Mouse (Mus musculus) c-Kit-positive CD71-positive TER-119-negative erythroid progenitor cells, embryonic 14.5 days (primary cell): Measurements from ENCODE around the gene Gm10959.
"Not testable (repeated sequence)": the region's sequence is repeated elsewhere in the genome, so short reads cannot be mapped to it uniquely, and the experiment has no call there.

Experiments used
- DNase-seq: peaks from one replicate; pipeline ENCODE4 v3.0.0-alpha.2; 2013; ENCODE audit warnings: low read depth

Gm10959 gene

GRCm38 (mm10) chr3:122919260-122919659, at the start of gene Gm10959:
Gene Gm10959, minus strand, starts transcription at chr3:122919360.
- no peak for DNase-seq

DNA sequence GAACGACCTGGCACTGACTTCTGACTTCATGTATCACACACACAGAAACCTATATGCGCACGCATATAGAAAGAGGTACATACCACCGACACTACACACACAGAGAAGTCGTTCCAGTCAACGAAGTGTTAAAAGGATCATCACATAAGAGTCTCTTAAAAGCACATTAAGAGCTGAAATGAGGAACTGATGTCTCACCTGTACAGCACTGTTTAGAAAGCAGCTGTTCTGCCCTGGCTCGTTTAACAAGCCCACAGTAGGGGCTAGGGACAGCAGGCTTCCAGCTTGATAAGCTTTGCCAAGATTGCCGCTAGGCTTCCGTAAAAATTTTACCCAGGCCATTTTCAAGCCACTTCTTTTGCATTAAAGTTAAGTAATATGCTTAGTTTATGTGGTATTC, 49.2 kb upstream of the Gm10959 start:
- DNase-seq: no peak

DNA sequence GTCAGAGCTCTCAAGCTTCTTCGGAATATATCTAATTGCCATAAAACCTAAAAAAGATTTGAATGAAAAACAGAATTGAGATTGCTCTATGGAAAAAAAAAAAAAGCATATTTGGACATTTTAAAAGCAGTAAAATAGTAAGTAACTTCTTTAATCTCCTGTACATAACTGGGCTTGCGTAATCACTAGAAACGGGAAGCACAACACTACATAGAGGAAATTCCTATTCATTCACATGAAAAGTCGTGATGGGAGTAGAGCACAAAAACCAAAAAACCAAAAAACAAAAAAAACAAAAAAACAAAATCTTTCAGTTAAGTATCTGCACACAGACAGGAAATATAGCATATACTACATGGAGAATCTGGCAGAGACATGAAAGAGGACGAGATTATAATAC, 45.1 kb upstream of the Gm10959 start:
- no peak for DNase-seq

GRCm38 (mm10) chr3:122950129-122950528, 31.0 kb upstream of the Gm10959 start:
- no peak for DNase-seq

DNA sequence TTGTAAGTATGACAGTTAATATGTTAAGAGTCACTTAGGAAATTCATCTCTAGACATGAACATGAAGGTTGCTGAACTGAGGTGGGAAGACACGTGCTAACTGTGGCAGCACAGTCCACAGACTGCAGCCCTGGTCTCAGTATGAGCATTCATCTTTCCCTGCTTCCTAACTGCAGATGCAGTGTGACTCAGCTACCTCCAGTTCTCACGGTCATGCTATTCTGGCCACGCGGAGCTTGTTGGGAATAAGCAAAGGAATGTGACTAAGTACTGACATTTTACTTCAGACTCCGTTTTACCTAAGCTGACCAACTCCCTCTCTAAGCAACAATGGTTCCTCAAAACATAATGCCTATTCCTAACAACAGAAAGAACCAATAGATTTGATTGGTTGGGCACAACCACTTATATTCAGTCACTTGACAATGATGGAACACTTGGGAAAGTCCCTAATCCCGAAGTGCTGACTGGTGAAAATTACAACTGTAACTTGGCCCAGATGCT, 24.3 kb upstream of the Gm10959 start:
- no peak for DNase-seq

DNA sequence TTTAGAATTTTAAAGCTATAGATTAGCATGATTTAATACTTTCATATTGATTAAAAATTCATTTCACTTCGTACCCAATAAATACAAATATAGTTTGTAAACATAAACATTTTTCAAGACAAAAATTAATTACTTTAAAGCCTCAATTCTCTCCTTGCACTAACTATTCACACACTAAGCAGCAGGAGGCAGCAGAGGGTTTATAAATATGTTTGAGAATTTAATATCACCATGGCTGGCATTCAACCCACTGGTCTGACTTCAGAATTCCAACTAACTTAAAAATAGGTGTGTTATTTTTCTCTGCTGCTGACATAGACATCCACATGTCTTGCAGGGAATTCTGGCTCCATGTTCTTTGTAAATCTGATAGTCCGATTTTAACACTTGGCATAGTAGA, 20.1 kb upstream of the Gm10959 start:
- DNase-seq: peak; percentile 32

- not testable (repeated sequence) for DNase-seq
Measured at GRCm38 (mm10) chr3:122937176-122937575, 18.0 kb upstream of the Gm10959 start.

GRCm38 (mm10) chr3:122932466-122932865, 13.3 kb upstream of the Gm10959 start:
- no peak for DNase-seq

DNA sequence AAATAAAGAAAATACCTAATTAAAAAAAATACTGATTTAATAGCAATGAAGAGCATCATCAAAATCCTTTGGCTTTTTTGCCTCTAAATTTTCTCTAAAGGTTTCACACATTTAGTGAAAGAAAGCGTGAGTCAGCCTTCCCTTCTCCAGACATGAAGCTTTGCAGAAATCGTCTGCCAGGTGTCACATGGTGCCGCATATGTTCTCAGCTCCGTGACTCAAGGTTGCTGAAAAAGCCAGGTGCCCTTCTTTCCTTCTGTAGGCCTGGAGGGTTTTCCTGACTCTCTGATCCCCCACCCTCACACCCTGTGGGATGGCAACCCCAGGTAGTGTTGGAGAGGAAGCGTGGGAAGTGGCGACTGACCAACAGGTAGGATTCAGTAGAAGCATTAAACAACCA, 10.6 kb upstream of the Gm10959 start:
- no peak for DNase-seq

- peak; percentile 84 for DNase-seq
Measured at GRCm38 (mm10) chr3:122924009-122924914, 5.1 kb upstream of the Gm10959 start, which contains the start of gene 1810037I17Rik. Gene 1810037I17Rik, plus strand, starts transcription at chr3:122924203.

DNA sequence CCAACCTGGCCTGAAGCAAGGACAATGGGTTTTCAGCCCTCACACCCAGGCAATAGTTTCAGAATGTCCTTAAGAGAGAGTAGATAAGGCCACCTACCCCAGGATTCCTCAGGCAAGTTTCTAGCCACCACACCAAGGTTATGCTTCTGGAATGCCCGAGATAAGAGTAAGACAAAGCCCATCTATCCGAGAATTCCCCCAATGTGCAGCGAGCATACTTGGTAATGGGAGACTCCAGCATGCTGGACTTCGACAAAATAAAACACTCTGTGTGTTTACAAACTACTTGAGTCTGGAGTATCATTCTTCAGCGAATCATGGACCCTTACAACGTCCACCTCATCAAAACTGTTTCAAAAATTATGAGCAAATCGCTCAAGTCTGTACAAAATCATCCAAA, 4.0 kb upstream of the Gm10959 start:
- DNase-seq: peak; percentile 53

DNA sequence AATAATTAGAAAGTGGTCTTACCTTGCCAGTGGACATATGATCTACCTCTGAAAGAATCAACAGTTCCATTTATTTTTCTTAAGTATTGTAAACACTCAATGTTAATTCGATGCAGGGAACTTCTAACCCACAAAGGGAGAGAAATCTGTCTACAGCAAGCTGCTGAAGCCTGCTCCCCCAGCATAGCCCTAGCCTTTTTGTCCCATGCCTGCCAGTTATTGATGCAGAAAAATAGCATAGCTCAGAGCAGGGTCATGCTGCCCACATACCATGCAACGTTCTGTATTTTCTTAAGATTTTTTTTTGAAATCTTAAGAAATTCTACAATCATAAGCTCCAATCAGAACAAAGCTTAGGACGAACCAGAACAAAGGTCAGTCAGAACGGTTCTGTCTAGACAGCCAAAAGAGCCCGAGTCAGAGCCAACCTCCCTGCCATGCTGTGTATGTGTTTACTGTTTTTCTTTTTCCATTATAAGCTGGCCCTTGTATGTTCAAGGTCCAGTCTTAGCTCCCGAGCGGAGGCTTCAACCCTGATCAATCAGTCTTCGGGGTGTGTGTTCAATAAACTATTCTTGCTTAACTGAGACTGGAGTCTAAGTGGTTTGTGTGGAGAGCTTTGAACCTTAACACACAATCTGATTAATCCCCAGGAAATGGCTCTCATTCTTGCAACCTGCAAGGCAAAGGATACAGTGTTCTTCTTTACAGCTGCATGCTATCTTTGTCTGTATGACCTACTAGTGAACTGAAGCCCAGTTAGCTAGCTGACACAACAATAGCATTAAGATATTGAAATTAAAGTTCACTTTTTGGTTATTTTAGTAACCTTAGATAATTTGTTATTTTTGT, 2.7 kb upstream of the Gm10959 start:
- no peak for DNase-seq

DNA sequence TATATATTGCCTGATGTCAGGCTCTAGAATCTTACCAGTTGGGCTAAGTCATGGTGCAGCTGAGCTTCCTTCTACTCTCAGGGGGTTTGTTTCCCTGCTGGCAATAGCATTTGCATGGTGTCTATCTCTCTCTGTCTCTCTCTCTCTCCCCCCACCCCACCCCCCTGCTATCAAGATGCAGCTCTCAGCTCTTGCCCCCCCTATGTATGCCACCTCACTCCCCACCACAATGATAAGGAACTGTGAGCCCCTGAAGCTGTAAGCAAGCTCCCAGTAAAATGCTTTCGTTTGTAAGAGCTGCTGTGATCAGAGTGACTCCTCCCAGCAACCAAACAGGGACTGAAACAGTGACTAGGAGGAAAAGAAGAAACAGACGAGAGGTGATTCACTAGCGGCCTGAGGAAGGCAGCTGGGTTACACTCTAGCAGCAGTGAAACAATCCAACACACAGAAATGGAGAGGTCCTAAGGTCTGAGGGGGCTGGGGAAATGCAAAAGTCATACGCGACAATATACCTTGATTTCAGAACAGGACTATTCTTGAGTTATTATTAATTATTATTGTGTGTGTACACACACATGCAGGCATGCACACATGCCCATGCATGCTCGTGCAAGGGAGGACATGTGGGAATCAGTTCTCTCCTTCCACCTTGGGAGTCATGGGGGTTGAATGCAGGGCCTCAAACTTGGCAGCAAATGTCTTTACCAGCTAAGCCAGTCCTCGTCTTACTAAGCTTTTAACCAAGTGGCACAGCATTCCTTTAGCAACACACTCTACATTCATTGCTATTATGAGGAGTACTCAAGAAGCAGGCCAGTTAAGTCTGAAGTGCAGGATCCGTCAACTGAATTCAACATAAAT, 1.6 kb upstream of the Gm10959 start:
- DNase-seq: no peak

DNA sequence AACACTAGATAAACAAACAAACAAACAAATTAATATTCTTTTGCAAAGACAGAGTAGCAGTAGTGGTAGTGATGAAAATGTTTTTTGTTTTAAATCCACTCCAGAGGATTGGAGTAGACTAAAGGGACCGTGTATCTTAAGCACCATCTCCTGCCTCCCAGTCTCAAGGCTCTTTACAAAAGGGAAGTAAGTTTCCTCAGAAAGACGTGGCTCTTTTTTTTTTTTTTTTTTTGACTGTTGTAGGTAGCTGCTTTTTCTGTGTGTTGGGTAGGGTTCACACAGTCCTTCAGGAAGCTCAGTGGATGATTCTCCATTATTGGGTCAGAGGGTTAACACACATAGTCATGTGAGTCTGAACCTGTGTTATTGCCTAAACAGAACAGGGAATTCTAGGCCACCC, 488 bp downstream of the Gm10959 start:
- DNase-seq: no peak

DNA sequence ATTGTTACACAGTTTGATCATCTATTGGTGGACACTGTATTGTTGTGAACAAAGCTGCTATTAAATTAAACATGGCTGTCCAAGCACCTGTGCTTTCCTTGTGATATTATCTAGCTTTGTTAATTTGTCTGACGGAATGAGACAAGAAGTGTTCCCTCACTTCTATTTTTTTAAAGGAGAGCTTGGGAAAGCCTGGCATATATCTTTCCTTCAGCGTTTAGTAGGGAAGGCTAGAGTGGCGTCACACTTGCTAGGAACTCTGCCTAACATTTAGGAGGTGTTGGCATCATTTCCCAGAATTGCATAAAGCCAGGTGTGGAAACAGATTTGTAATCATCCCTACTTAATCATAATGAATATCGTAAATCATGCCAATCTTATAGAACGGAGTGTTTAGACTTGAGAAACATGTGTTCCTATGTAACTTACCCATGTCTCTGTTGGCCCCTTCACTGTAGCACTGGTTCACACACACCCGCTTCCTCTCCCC, 2.9 kb downstream of the Gm10959 start:
- DNase-seq: no peak

GRCm38 (mm10) chr3:122915493-122915892, 3.7 kb downstream of the Gm10959 start:
- DNase-seq: no peak

- no peak for DNase-seq
Measured at GRCm38 (mm10) chr3:122907841-122908240, 11.3 kb downstream of the Gm10959 start.

DNA sequence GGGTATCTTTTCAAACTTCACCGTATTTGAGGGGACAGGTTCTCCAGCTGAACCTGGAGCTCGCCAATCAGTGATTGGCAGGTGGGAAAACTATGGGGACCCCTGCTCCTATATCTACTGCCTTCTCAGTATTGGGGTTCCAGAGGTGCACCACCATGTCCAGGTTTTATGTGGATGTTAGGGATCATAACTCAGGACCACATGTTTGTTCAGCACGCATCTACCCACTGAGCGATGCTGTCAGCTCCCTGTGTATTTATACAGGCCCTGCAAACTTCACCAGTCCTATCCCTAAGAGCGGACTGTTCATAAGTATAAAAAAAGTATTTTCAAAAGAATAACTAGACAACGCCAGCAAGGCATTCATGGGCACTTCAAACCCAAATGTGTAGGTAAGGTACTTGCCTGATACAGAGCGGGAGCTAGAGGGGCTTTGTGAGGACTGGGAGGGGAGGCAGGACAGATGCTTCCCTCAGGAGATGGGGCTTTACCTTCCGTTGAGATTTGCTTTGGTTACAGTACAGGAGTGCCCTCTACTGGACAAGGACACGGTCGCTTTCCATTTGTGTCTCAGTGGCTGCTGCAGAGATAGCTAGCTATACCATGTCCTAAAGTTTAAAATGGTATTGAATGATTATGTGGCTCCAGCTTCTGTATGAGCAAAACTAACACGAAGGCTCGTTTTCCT, 15.3 kb downstream of the Gm10959 start:
- DNase-seq: no peak

- no peak for DNase-seq
Measured at GRCm38 (mm10) chr3:122898254-122898653, 20.9 kb downstream of the Gm10959 start.

- DNase-seq: no peak
Measured at GRCm38 (mm10) chr3:122895189-122895731, 23.9 kb downstream of the Gm10959 start.

DNA sequence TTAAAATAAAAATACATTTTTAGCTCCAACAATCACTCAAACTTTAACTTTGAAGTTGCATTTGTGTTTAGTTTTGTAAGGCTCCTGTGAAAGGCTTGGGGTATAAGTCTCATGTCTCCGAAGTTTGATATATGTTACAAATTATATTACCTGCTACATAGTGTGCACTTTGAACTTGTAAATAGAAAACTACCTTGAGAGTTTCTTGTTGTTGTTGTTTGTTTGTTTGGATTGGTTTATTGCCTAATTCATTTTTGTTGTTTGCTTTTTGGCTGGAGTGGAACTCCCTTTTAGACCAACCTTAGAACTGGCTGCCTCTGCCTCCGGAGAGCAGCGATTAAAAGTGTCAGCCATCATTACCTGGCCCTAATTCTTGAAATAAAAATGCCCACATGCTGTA, 24.4 kb downstream of the Gm10959 start, which contains the start of gene Fabp2:
Fabp2 (plus strand) TSS at position 301 of the 400 bp plus-strand sequence.
- DNase-seq: no peak
